Mouse (Mus musculus) MEL (cell line): ENCODE measurements at regions not wholly inside any gene's neighbourhood (a gene's known extent, or its start where the extent isn't known, plus 50 kb on each side); places are given as distances from the start of the nearest gene placed in this dataset.

ENCODE experiments used
- DNase-seq: peaks from one replicate; pipeline ENCODE4 v3.0.0; 2011; ENCODE audit warnings: low read depth, low spot score
- H3K27ac ChIP-seq: 2 replicates; pipeline ENCODE4 v1.5.1; 2012; ENCODE audit warnings: low read depth, mild to moderate bottlenecking, control low read depth, low read length, moderate library complexity; ENCODE audit not compliant: control insufficient read depth
- H3K27me3 ChIP-seq, 2 experiments: fragments of 150-350 bp in 1 of 2; sonication (generic) in 1 of 2; 2 replicates each; pipeline ENCODE4 v1.6.1; 2012; ENCODE audit warnings: low read length in 2 of 2, mild to moderate bottlenecking in 2 of 2, improper control_type of control experiment in 1 of 2, moderate library complexity in 1 of 2; ENCODE audit not compliant: insufficient read depth in 2 of 2, control insufficient read depth in 1 of 2
- H3K36me3 ChIP-seq, 2 experiments: 2 replicates each; pipeline ENCODE4 v1.6.1; 2012 to 2014; ENCODE audit warnings: low read length in 2 of 2, improper control_type of control experiment in 1 of 2, inconsistent platforms in 1 of 2, mild to moderate bottlenecking in 1 of 2; ENCODE audit not compliant: insufficient read depth in 2 of 2, control insufficient read depth in 1 of 2
- H3K4me1 ChIP-seq, 2 experiments: fragments of 150-350 bp in 1 of 2; sonication (generic) in 1 of 2; 2 replicates each; pipeline ENCODE4 v1.6.1; 2012; ENCODE audit warnings: low read length in 2 of 2, improper control_type of control experiment in 1 of 2, mild to moderate bottlenecking in 1 of 2; ENCODE audit not compliant: insufficient read depth in 2 of 2, control insufficient read depth in 1 of 2
- H3K4me3 ChIP-seq, 2 experiments: fragments of 150-350 bp in 1 of 2; sonication (generic) in 1 of 2; 2 replicates each; pipeline ENCODE4 v1.5.1; 2012; ENCODE audit warnings: low read depth in 2 of 2, low read length in 2 of 2, mild to moderate bottlenecking in 2 of 2, moderate library complexity in 2 of 2, control low read depth in 1 of 2, improper control_type of control experiment in 1 of 2; ENCODE audit not compliant: control insufficient read depth in 1 of 2, insufficient read depth in 1 of 2
- H3K79me2 ChIP-seq: 2 replicates; pipeline ENCODE4 v1.6.1; 2012; ENCODE audit warnings: mild to moderate bottlenecking, low read length, moderate library complexity; ENCODE audit not compliant: control insufficient read depth, poor library complexity, insufficient read depth
- H3K9ac ChIP-seq: 2 replicates; pipeline ENCODE4 v1.6.1; 2012; ENCODE audit warnings: low read depth, mild to moderate bottlenecking, control low read depth, low read length, moderate library complexity; ENCODE audit not compliant: control insufficient read depth, poor library complexity, severe bottlenecking
- H3K9me3 ChIP-seq: fragments of 150-350 bp; sonication (generic); replicated peaks from 2 replicates; pipeline ENCODE4 v1.6.1; 2012; ENCODE audit warnings: mild to moderate bottlenecking, low read length, improper control_type of control experiment, moderate library complexity; ENCODE audit not compliant: insufficient read depth
- CHD2 ChIP-seq: IDR thresholded peaks from 2 replicates; pipeline ENCODE4 v1.6.1; 2011; ENCODE audit warnings: low read length, improper control_type of control experiment
- EP300 ChIP-seq, 2 experiments: IDR thresholded peaks; 2 replicates each; pipeline ENCODE4 v1.6.1; 2011; ENCODE audit warnings: improper control_type of control experiment in 2 of 2, low read length in 2 of 2, low read depth in 1 of 2, mild to moderate bottlenecking in 1 of 2
- ETS1 ChIP-seq: IDR thresholded peaks from 2 replicates; pipeline ENCODE4 v1.6.1; 2012; ENCODE audit warnings: low read depth, mild to moderate bottlenecking, inconsistent platforms, low read length, improper control_type of control experiment, moderate library complexity
- GABPA ChIP-seq: IDR thresholded peaks from 2 replicates; pipeline ENCODE4 v1.6.1; 2012; ENCODE audit warnings: low read depth, mild to moderate bottlenecking, inconsistent platforms, low read length, improper control_type of control experiment, moderate library complexity
- KAT2A ChIP-seq: conservative IDR thresholded peaks from 2 replicates; pipeline ENCODE4 v1.6.1; 2012; ENCODE audit warnings: low read depth, low read length, improper control_type of control experiment, inconsistent platforms
- MXI1 ChIP-seq: IDR thresholded peaks from 2 replicates; pipeline ENCODE4 v1.6.1; 2011; ENCODE audit warnings: mild to moderate bottlenecking, low read depth, low read length, improper control_type of control experiment
- MYC ChIP-seq: IDR thresholded peaks from 2 replicates; pipeline ENCODE4 v1.6.1; 2011; ENCODE audit warnings: low read depth, mild to moderate bottlenecking, low read length, improper control_type of control experiment, moderate library complexity
- NRF1 ChIP-seq: IDR thresholded peaks from 2 replicates; pipeline ENCODE4 v1.6.1; 2014; ENCODE audit warnings: low read depth, mild to moderate bottlenecking, inconsistent platforms, low read length, improper control_type of control experiment, moderate library complexity; ENCODE audit not compliant: poor library complexity, insufficient read depth, severe bottlenecking
- POLR2A ChIP-seq, 2 experiments: IDR thresholded peaks; 2 replicates each; pipeline ENCODE4 v1.6.1; 2011 to 2012; ENCODE audit warnings: low read length in 2 of 2, mild to moderate bottlenecking in 2 of 2, control low read depth in 1 of 2, improper control_type of control experiment in 1 of 2, low read depth in 1 of 2, moderate library complexity in 1 of 2; ENCODE audit not compliant: control insufficient read depth in 1 of 2, insufficient read depth in 1 of 2, poor library complexity in 1 of 2
- POLR2AphosphoS2 ChIP-seq: IDR thresholded peaks from 2 replicates; pipeline ENCODE4 v1.6.1; 2011; ENCODE audit warnings: low read length, improper control_type of control experiment
- POLR2AphosphoS5 ChIP-seq: IDR thresholded peaks from 2 replicates; pipeline ENCODE4 v1.6.1; 2012; ENCODE audit warnings: low read depth, borderline replicate concordance, mild to moderate bottlenecking, inconsistent platforms, low read length, moderate library complexity, mixed read lengths
- RAD21 ChIP-seq: IDR thresholded peaks from 2 replicates; pipeline ENCODE4 v1.6.1; 2011; ENCODE audit warnings: mild to moderate bottlenecking, low read depth, low read length, improper control_type of control experiment
- SIN3A ChIP-seq: IDR thresholded peaks from 2 replicates; pipeline ENCODE4 v1.6.1; 2012; ENCODE audit warnings: low read length, improper control_type of control experiment, inconsistent platforms
- SMC3 ChIP-seq: IDR thresholded peaks from 2 replicates; pipeline ENCODE4 v1.6.1; 2011; ENCODE audit warnings: low read depth, low read length, improper control_type of control experiment
- TAL1 ChIP-seq: IDR thresholded peaks from 2 replicates; pipeline ENCODE4 v1.6.1; 2012; ENCODE audit warnings: mild to moderate bottlenecking, inconsistent platforms, low read length, moderate library complexity, mixed read lengths
- TBP ChIP-seq: IDR thresholded peaks from 2 replicates; pipeline ENCODE4 v1.8.0; 2011; ENCODE audit warnings: low read depth, low read length, improper control_type of control experiment
- TCF12 ChIP-seq: IDR thresholded peaks from 2 replicates; pipeline ENCODE4 v1.6.1; 2014; ENCODE audit warnings: low read depth, mild to moderate bottlenecking, inconsistent platforms, low read length, improper control_type of control experiment, moderate library complexity
- ZC3H11A ChIP-seq: IDR thresholded peaks from 2 replicates; pipeline ENCODE4 v1.6.1; 2012; ENCODE audit warnings: low read depth, mild to moderate bottlenecking, inconsistent platforms, low read length, improper control_type of control experiment
- ZKSCAN1 ChIP-seq: IDR thresholded peaks from 2 replicates; pipeline ENCODE4 v1.6.1; 2012; ENCODE audit warnings: low read depth, mild to moderate bottlenecking, inconsistent platforms, low read length, improper control_type of control experiment, moderate library complexity
- ZMIZ1 ChIP-seq: IDR thresholded peaks from 2 replicates; pipeline ENCODE4 v1.6.1; 2012; ENCODE audit warnings: low read depth, mild to moderate bottlenecking, inconsistent platforms, low read length, improper control_type of control experiment, moderate library complexity
- ZNF384 ChIP-seq: IDR thresholded peaks from 2 replicates; pipeline ENCODE4 v1.6.1; 2012; ENCODE audit warnings: low read depth, mild to moderate bottlenecking, inconsistent platforms, low read length, improper control_type of control experiment

DNA sequence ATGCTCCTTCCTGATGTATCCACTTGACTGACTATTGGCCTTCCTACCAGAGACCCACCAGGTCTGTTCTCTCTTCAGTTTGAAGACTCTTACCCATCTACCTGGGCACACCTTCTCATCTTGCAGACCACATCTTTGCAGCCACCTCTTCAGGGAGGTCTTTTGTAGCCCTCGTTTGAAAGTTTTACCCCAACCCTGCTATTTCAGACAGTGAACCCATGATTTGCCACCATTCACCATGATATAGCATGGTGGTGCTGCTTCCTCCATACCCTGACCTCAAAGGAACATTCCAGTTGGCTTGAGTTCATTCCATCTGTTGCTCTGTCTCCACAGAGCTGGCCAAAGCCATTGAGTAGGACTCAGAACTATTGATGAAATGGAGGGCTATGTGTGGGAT is 605.5 kb downstream of the Zfp706 start:
- H3K4me1 ChIP-seq, result 0 out of 4 replicates have a peak, but pooled peaks cover 0 to 7% of the 10 kb centered on the region in 2 experiments
- no peaks in the 10 kb centered on the region for H3K9me3 ChIP-seq
- H3K27me3 ChIP-seq, result peaks cover 13 to 16% of the 10 kb centered on the region in 2 experiments
- H3K27ac ChIP-seq, result no peak overlapping the region
- H3K9ac ChIP-seq, result no peak overlapping the region
- no peak for DNase-seq
- H3K4me3 ChIP-seq, result no peak overlapping the region
- H3K79me2 ChIP-seq, result no peaks in the 10 kb centered on the region
- TF ChIP-seq ZKSCAN1 (no peak), KAT2A (no peak), POLR2A (IDR thresholded peaks at IDR 0.05; ENCODE audit: control insufficient read depth in 1 of 2, insufficient read depth in 1 of 2, low read depth in 1 of 2, low read length in 2 of 2, poor library complexity in 1 of 2) (no peak), ZMIZ1 (no peak), POLR2AphosphoS5 (no peak), EP300 (IDR thresholded peaks at IDR 0.05; ENCODE audit: low read depth in 1 of 2, low read length in 2 of 2) (no peak), TBP (no peak), CHD2 (no peak), TCF12 (no peak), ZC3H11A (no peak), NRF1 (no peak), TAL1 (no peak), POLR2AphosphoS2 (no peak), ETS1 (no peak), SIN3A (no peak), RAD21 (no peak), MXI1 (no peak), MYC (no peak), SMC3 (no peak), GABPA (no peak)
- TF ChIP-seq, all 39 proteins: peak for 0
- no peaks in the 10 kb centered on the region for H3K36me3 ChIP-seq

DNA sequence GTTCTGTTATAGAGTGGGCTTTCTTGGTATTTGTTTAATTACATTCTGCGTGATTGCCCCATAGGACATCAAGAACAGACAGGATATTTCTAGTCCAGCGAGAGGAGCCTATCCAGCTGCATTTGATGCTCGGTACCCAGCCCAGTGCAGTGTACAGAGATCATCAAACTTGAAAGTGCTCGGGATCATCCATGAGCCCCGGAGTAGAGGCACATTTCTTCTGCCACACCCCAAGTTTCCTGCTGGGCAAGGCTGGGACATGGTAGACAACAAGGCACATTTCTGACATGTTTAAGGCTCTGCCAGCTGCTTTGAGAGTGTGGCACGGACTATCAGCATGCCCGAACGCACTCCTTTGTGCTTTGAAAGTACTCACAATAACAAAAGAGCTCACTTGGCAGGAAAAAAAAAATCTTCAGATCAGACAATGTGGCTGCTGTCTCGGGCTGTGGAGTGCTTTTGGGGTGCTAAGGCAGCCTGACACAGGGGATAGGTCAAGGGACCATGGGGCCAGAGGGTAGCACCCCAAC is 607.2 kb downstream of the Zfp706 start:
- Histone ChIP-seq H3K4me1 (0 out of 4 replicates have a peak, but pooled peaks cover 0 to 7% of the 10 kb centered on the region in 2 experiments), H3K4me3 (no peak overlapping the region), H3K79me2 (no peaks in the 10 kb centered on the region), H3K27me3 (peaks cover 10 to 12% of the 10 kb centered on the region in 2 experiments), H3K27ac (no peak overlapping the region), H3K36me3 (no peaks in the 10 kb centered on the region), H3K9ac (no peak overlapping the region), H3K9me3 (no peaks in the 10 kb centered on the region)
- no peak for TF ChIP-seq MYC
- no peak for TF ChIP-seq ZNF384
- TF ChIP-seq POLR2A (IDR thresholded peaks at IDR 0.05; ENCODE audit: control insufficient read depth in 1 of 2, insufficient read depth in 1 of 2, low read depth in 1 of 2, low read length in 2 of 2, poor library complexity in 1 of 2), result no peak
- no peak for DNase-seq
